Mouse (Mus musculus) olfactory bulb, adult 2 months (tissue): ENCODE measurements around the gene Tmem132d. TPM values are rescaled to one million over a fixed set of nuclear protein-coding genes. Genes with fewer than 3 reads are reported as not detected.

Source experiments
- H3K27ac ChIP-seq: fragments of 200-500 bp; 2 replicates; pipeline ENCODE4 v1.5.1; 2012; ENCODE audit warnings: low read depth, low read length; ENCODE audit not compliant: insufficient read depth
- H3K4me1 ChIP-seq: fragments of 200-500 bp; 2 replicates; pipeline ENCODE4 v1.6.1; 2012; ENCODE audit warnings: low read length; ENCODE audit not compliant: control insufficient read depth, insufficient read depth
- H3K4me3 ChIP-seq: fragments of 200-500 bp; 2 replicates; pipeline ENCODE4 v1.5.1; 2012; ENCODE audit warnings: mild to moderate bottlenecking, low read depth, low read length, moderate library complexity; ENCODE audit not compliant: insufficient read depth
- CTCF ChIP-seq: fragments of 200-500 bp; IDR thresholded peaks from 2 replicates; pipeline ENCODE4 v1.5.1; 2012; ENCODE audit warnings: low read depth, mild to moderate bottlenecking, low read length, moderate library complexity; ENCODE audit not compliant: insufficient read depth
- POLR2A ChIP-seq: fragments of 200-500 bp; IDR thresholded peaks from 2 replicates; pipeline ENCODE4 v1.6.1; 2012; ENCODE audit warnings: mild to moderate bottlenecking, low read depth, low read length, moderate library complexity; ENCODE audit not compliant: insufficient read depth
- WGBS: fragments of 180-500 bp; shearing (Covaris S2); methylation state at CpG from one replicate; pipeline ENCODE4 v1.1.7; 2018; 5-methylcytosine and 5-hydroxymethylcytosine counted together
- polyA plus RNA-seq: library from polyadenylated mRNA; stranded (reverse); fragments of >200 nt; gene quantifications from 2 replicates; pipeline ENCODE4 v1.2.4, GENCODE M21; 2012; ENCODE audit warnings: low replicate concordance; ENCODE audit not compliant: missing spikeins, insufficient read depth, insufficient read length

Tmem132d gene
- polyA plus RNA-seq, 1 experiment: not detected

- TF ChIP-seq CTCF: no peak
- no peak for TF ChIP-seq POLR2A
- 93% methylated on average over 3 of the region's 3 CpGs for WGBS
- no peak overlapping the region for H3K4me3 ChIP-seq
Measured at GRCm38 (mm10) chr5:127918376-127918775, 514.5 kb downstream of the Tmem132d start.

GRCm38 (mm10) chr5:127914157-127914556 is 518.7 kb downstream of the Tmem132d start:
- Histone ChIP-seq H3K4me3 (no peak overlapping the region), H3K27ac (no peak overlapping the region), H3K4me1 (no peaks in the 10 kb centered on the region)
- no peak for TF ChIP-seq POLR2A
- no peak for TF ChIP-seq CTCF
- 68% methylated on average over 11 of the region's 11 CpGs for WGBS

More at GRCm38 (mm10) chr5:127918376-127918775, 514.5 kb downstream of the Tmem132d start:
- no peaks in the 10 kb centered on the region for H3K4me1 ChIP-seq
- H3K27ac ChIP-seq: no peak overlapping the region

- no peak overlapping the region for H3K27ac ChIP-seq
- H3K4me3 ChIP-seq: no peak overlapping the region
- TF ChIP-seq POLR2A (no peak), CTCF (no peak)
- H3K4me1 ChIP-seq: no peaks in the 10 kb centered on the region
- 86% methylated on average over 3 of the region's 3 CpGs for WGBS
Measured at GRCm38 (mm10) chr5:127911603-127912002, 521.3 kb downstream of the Tmem132d start.

- Histone ChIP-seq H3K4me1 (no peaks in the 10 kb centered on the region), H3K27ac (no peak overlapping the region), H3K4me3 (no peak overlapping the region)
- WGBS: 51% methylated on average over 2 of the region's 2 CpGs
- TF ChIP-seq POLR2A (no peak), CTCF (no peak)
Measured at GRCm38 (mm10) chr5:127910356-127910755, 522.5 kb downstream of the Tmem132d start.

GRCm38 (mm10) chr5:127895176-127895575 is 537.7 kb downstream of the Tmem132d start:
- Histone ChIP-seq H3K4me3 (no peak overlapping the region), H3K27ac (no peak overlapping the region), H3K4me1 (no peaks in the 10 kb centered on the region)
- WGBS: 60% methylated on average over 1 of the region's 1 CpGs
- TF ChIP-seq POLR2A (no peak), CTCF (no peak)

- no peaks in the 10 kb centered on the region for H3K4me1 ChIP-seq
- no peak overlapping the region for H3K27ac ChIP-seq
- no peak for TF ChIP-seq CTCF
- H3K4me3 ChIP-seq: no peak overlapping the region
- 69% methylated on average over 18 of the region's 18 CpGs for WGBS
Measured at GRCm38 (mm10) chr5:127885566-127886505, 547.0 kb downstream of the Tmem132d start.

- Histone ChIP-seq H3K27ac (no peak overlapping the region), H3K4me1 (no peaks in the 10 kb centered on the region)
- no peak for TF ChIP-seq POLR2A
- TF ChIP-seq CTCF: no peak
Measured at GRCm38 (mm10) chr5:127883021-127883420, 549.9 kb downstream of the Tmem132d start.

GRCm38 (mm10) chr5:127874461-127874860 is 558.4 kb downstream of the Tmem132d start:
- TF ChIP-seq POLR2A: no peak
- TF ChIP-seq CTCF: no peak
- 77% methylated on average over 6 of the region's 6 CpGs for WGBS
- Histone ChIP-seq H3K4me3 (no peak overlapping the region), H3K27ac (no peak overlapping the region), H3K4me1 (no peaks in the 10 kb centered on the region)

More at GRCm38 (mm10) chr5:127883021-127883420, 549.9 kb downstream of the Tmem132d start:
- H3K4me3 ChIP-seq: no peak overlapping the region
- 45% methylated on average over 9 of the region's 10 CpGs for WGBS

GRCm38 (mm10) chr5:127865157-127865556 is 567.7 kb downstream of the Tmem132d start:
- no peaks in the 10 kb centered on the region for H3K4me1 ChIP-seq
- no peak overlapping the region for H3K4me3 ChIP-seq
- no peak overlapping the region for H3K27ac ChIP-seq
- WGBS: 88% methylated on average over 6 of the region's 6 CpGs
- TF ChIP-seq POLR2A (no peak), CTCF (no peak)
